Mouse (Mus musculus) ES-E14 (cell line): ENCODE data around the gene Phlpp1. TPM values are rescaled to one million over a fixed set of nuclear protein-coding genes. Genes with fewer than 3 reads are reported as not detected.

Experiments
- DNase-seq: peaks from one replicate; pipeline ENCODE4 v3.0.0-alpha.2; 2013; ENCODE audit warnings: low read depth, low spot score
- H3K27ac ChIP-seq: 2 replicates; pipeline ENCODE4 v1.5.1; 2012; ENCODE audit warnings: low read depth, mild to moderate bottlenecking, low read length, moderate library complexity, mixed read lengths; ENCODE audit not compliant: poor library complexity, insufficient read depth, severe bottlenecking
- H3K36me3 ChIP-seq: 2 replicates; pipeline ENCODE4 v1.6.1; 2012; ENCODE audit warnings: mild to moderate bottlenecking, low read length, moderate library complexity, mixed read lengths; ENCODE audit not compliant: control insufficient read depth, poor library complexity, insufficient read depth, severe bottlenecking
- H3K4me1 ChIP-seq, 2 experiments: fragments of 150-350 bp in 1 of 2; sonication (generic) in 1 of 2; 2 replicates each; pipeline ENCODE4 v1.6.1; 2012; ENCODE audit warnings: low read length in 2 of 2, mild to moderate bottlenecking in 1 of 2, mixed read lengths in 1 of 2; ENCODE audit not compliant: control insufficient read depth in 2 of 2, insufficient read depth in 2 of 2, poor library complexity in 1 of 2
- H3K4me3 ChIP-seq, 2 experiments: fragments of 150-350 bp in 1 of 2; sonication (generic) in 1 of 2; 2 replicates each; pipeline ENCODE4 v1.5.1; 2012; ENCODE audit warnings: low read length in 2 of 2, low read depth in 1 of 2, mild to moderate bottlenecking in 1 of 2, mixed read lengths in 1 of 2; ENCODE audit not compliant: insufficient read depth in 1 of 2, poor library complexity in 1 of 2, severe bottlenecking in 1 of 2
- H3K9ac ChIP-seq: 2 replicates; pipeline ENCODE4 v1.6.1; 2012; ENCODE audit warnings: low read depth, mild to moderate bottlenecking, low read length, mixed read lengths; ENCODE audit not compliant: poor library complexity, insufficient read depth, severe bottlenecking
- H3K9me3 ChIP-seq: fragments of 150-350 bp; sonication (generic); 2 replicates; pipeline ENCODE4 v1.6.1; 2012; ENCODE audit warnings: low read depth, mild to moderate bottlenecking, low read length; ENCODE audit not compliant: control insufficient read depth, insufficient read depth
- CHD2 ChIP-seq: IDR thresholded peaks from 2 replicates; pipeline ENCODE4 v1.6.1; 2014; ENCODE audit warnings: mild to moderate bottlenecking, low read depth, low read length, inconsistent platforms
- HCFC1 ChIP-seq: IDR thresholded peaks from 2 replicates; pipeline ENCODE4 v1.6.1; 2012; ENCODE audit warnings: low read length, inconsistent platforms, borderline replicate concordance; ENCODE audit not compliant: insufficient read depth
- MAFK ChIP-seq: IDR thresholded peaks from 2 replicates; pipeline ENCODE4 v1.6.1; 2014; ENCODE audit warnings: mild to moderate bottlenecking, low read depth, low read length, inconsistent platforms; ENCODE audit not compliant: insufficient read depth
- ZC3H11A ChIP-seq: IDR thresholded peaks from 2 replicates; pipeline ENCODE4 v1.6.1; 2012; ENCODE audit warnings: low read depth, mild to moderate bottlenecking, inconsistent platforms, low read length, borderline replicate concordance
- ZNF384 ChIP-seq: IDR thresholded peaks from 2 replicates; pipeline ENCODE4 v1.6.1; 2012; ENCODE audit warnings: low read depth, low read length, inconsistent platforms
- in situ Hi-C, 2 experiments: fragments of 600-800 bp; cut with MboI; formaldehyde crosslinking; loops; one replicate each; pipeline ENCODE4 v1.15.1; 2025; ENCODE audit warnings: low sequenced_read_pairs in 2 of 2, inconsistent platforms in 1 of 2; ENCODE audit not compliant: unreplicated experiment in 2 of 2
- total RNA-seq: library from RNA; depleted of rRNA; stranded (reverse); fragments of 300-350 nt; gene quantifications from 2 replicates; pipeline ENCODE4 v1.2.3, GENCODE M21; 2012

The Phlpp1 gene
- total RNA-seq, 1 experiment, result 4.5 TPM

DNA sequence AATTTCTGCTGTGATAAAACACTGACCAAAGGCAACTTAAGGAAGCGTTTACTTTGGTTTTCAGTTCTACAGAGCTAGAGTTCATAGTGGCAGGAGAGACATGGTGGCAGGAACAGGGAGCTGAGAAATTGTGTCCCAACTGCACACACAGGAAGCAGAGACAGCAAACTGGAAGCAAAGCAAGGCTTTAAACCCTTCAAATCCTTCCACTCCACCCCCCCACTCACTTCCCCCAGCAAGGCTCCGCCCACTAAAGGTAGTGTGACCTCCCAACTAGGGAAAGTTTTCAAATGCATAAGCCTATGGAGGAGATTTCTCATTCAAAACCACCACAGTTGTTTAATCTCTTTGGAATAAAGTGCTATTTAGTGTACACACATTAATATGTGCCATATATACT lies 32.9 kb upstream of the Phlpp1 start:
- DNase-seq, result no peak
- no peak overlapping the region for H3K4me3 ChIP-seq

DNA sequence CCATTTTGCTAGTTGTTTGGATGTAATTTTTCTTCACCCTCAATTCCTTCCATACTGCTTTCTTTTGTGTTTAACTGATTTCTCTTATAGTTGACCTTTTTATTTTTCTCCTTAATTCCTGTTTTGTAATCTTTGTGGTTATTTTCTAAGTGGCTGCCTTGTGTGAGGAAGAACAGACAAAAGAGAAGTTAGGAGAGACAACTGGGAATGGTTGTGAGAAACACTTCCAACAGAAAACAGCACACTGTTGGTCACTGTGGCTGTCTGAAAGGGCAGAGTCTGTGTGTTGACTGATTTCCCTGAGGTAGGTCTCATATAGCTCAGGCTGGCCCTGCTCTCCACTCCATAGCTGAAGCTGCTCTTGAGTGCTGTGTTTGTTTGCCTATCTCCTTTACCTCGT lies 32.4 kb upstream of the Phlpp1 start:
- TF ChIP-seq CHD2, result no peak
- no peak for TF ChIP-seq ZNF384
- TF ChIP-seq MAFK, result no peak
- TF ChIP-seq ZC3H11A, result no peak
- TF ChIP-seq HCFC1, result no peak
- H3K36me3 ChIP-seq, result no peaks in the 10 kb centered on the region
- no peaks in the 10 kb centered on the region for H3K9me3 ChIP-seq
- H3K27ac ChIP-seq, result no peak overlapping the region
- no peak for DNase-seq
- H3K9ac ChIP-seq, result no peak overlapping the region
- in situ Hi-C loops, result no loop called here
- H3K4me1 ChIP-seq, result no peaks in the 10 kb centered on the region
- H3K4me3 ChIP-seq, result no peak overlapping the region

More for the DNA sequence above, 32.9 kb upstream of the Phlpp1 start:
- Histone ChIP-seq H3K9ac (no peak overlapping the region), H3K4me1 (no peaks in the 10 kb centered on the region), H3K9me3 (no peaks in the 10 kb centered on the region), H3K36me3 (no peaks in the 10 kb centered on the region), H3K27ac (no peak overlapping the region)
- TF ChIP-seq ZNF384 (no peak), CHD2 (no peak), ZC3H11A (no peak), MAFK (no peak), HCFC1 (no peak)
- in situ Hi-C loops, result no loop called here

- Histone ChIP-seq H3K9me3 (no peaks in the 10 kb centered on the region), H3K9ac (no peak overlapping the region), H3K4me1 (no peaks in the 10 kb centered on the region), H3K36me3 (no peaks in the 10 kb centered on the region), H3K27ac (no peak overlapping the region), H3K4me3 (no peak overlapping the region)
- in situ Hi-C loops, result no loop called here
- DNase-seq, result no peak
- TF ChIP-seq HCFC1 (no peak), CHD2 (no peak), ZNF384 (no peak), ZC3H11A (no peak), MAFK (no peak)
Measured at GRCm38 (mm10) chr1:106142010-106142409, 29.5 kb upstream of the Phlpp1 start.

DNA sequence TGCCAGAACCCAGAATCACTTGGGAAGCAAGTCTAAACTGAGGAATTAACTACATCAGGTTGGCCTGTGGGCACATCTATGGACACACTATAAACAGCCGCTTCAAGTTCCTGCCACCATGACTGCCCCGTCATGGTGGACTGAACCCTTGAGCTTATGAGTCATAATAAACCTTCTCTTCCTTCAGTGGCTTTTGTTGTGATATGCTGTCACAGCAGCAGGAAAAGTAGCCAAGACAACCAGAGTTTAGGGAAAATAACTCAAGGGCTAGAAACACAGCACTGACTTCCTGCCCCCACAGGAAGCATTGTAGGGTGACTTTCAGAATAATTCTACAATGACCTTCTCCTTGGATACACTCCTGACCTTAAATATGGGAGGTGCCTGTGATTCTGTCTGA lies 27.0 kb upstream of the Phlpp1 start:
- H3K36me3 ChIP-seq, result no peaks in the 10 kb centered on the region
- H3K27ac ChIP-seq, result no peak overlapping the region
- no peak for DNase-seq
- in situ Hi-C loops, result no loop called here
- no peak overlapping the region for H3K4me3 ChIP-seq
- TF ChIP-seq MAFK, result no peak
- TF ChIP-seq CHD2, result no peak
- TF ChIP-seq ZC3H11A, result no peak
- no peak for TF ChIP-seq ZNF384
- no peak for TF ChIP-seq HCFC1
- no peaks in the 10 kb centered on the region for H3K4me1 ChIP-seq
- no peaks in the 10 kb centered on the region for H3K9me3 ChIP-seq
- H3K9ac ChIP-seq, result no peak overlapping the region

- no peak for DNase-seq
- no peaks in the 10 kb centered on the region for H3K9me3 ChIP-seq
- no peak for TF ChIP-seq MAFK
- no peak for TF ChIP-seq HCFC1
- no peak for TF ChIP-seq ZNF384
- H3K27ac ChIP-seq, result no peak overlapping the region
- no peak overlapping the region for H3K4me3 ChIP-seq
- H3K4me1 ChIP-seq, result no peaks in the 10 kb centered on the region
- H3K36me3 ChIP-seq, result no peaks in the 10 kb centered on the region
- in situ Hi-C loops, result no loop called here
- no peak overlapping the region for H3K9ac ChIP-seq
Measured at GRCm38 (mm10) chr1:106145055-106145454, 26.5 kb upstream of the Phlpp1 start.
